Mouse (Mus musculus): ENCODE measurements around the gene 2810408A11Rik. TPM values are rescaled to one million over a fixed set of nuclear protein-coding genes. Genes with fewer than 3 reads are reported as not detected.

The 2810408A11Rik gene
- polyA plus RNA-seq, 1 experiment from 2014 or later: 14.7 TPM

Other genes with a start within 250 kb of the 2810408A11Rik start
- gene Sox15, start 245.7 kb downstream of the 2810408A11Rik start, polyA plus RNA-seq (2014; fragmentation: Nextera tagmentation; extraction: Ambion mirVana): not detected in 2 replicates
- 28.0 and 45.3 TPM in 2 replicates for gene Mpdu1, start 238.3 kb downstream of the 2810408A11Rik start, polyA plus RNA-seq (2014; fragmentation: Nextera tagmentation; extraction: Ambion mirVana)
- 8.2 and 8.7 TPM in 2 replicates for gene Cd68, start 234.8 kb downstream of the 2810408A11Rik start, polyA plus RNA-seq (2014; fragmentation: Nextera tagmentation; extraction: Ambion mirVana)
- 891 and 905 TPM in 2 replicates for gene Eif4a1, start 228.6 kb downstream of the 2810408A11Rik start, polyA plus RNA-seq (2014; fragmentation: Nextera tagmentation; extraction: Ambion mirVana)
- 85.8 and 101 TPM in 2 replicates for gene Senp3, start 218.9 kb downstream of the 2810408A11Rik start, polyA plus RNA-seq (2014; fragmentation: Nextera tagmentation; extraction: Ambion mirVana)
- gene Tnfsf13, start 215.2 kb downstream of the 2810408A11Rik start, polyA plus RNA-seq (2014; fragmentation: Nextera tagmentation; extraction: Ambion mirVana): not detected in 2 replicates
- gene Tnfsf12, start 205.1 kb downstream of the 2810408A11Rik start, polyA plus RNA-seq (2014; fragmentation: Nextera tagmentation; extraction: Ambion mirVana): 2.2 and 4.0 TPM in 2 replicates
- 0.61 and 1.1 TPM in 2 replicates for gene Tnfsfm13, start 204.9 kb downstream of the 2810408A11Rik start, polyA plus RNA-seq (2014; fragmentation: Nextera tagmentation; extraction: Ambion mirVana)
- gene Polr2a, start 142.3 kb downstream of the 2810408A11Rik start, polyA plus RNA-seq (2014; fragmentation: Nextera tagmentation; extraction: Ambion mirVana): 46.5 and 50.1 TPM in 2 replicates
- gene Slc35g3, start 139.0 kb downstream of the 2810408A11Rik start, polyA plus RNA-seq (2014; fragmentation: Nextera tagmentation; extraction: Ambion mirVana): 0.57 and 1.1 TPM in 2 replicates
- 1.3 and 1.7 TPM in 2 replicates for gene Zbtb4, start 135.1 kb downstream of the 2810408A11Rik start, polyA plus RNA-seq (2014; fragmentation: Nextera tagmentation; extraction: Ambion mirVana)
- 1.2 and 1.5 TPM in 2 replicates for gene Chrnb1, start 105.0 kb downstream of the 2810408A11Rik start, polyA plus RNA-seq (2014; fragmentation: Nextera tagmentation; extraction: Ambion mirVana)
- 2.2 and 2.8 TPM in 2 replicates for gene Fgf11, start 99.1 kb downstream of the 2810408A11Rik start, polyA plus RNA-seq (2014; fragmentation: Nextera tagmentation; extraction: Ambion mirVana)
- 0.83 and 0.93 TPM in 2 replicates for gene Tmem102, start 95.4 kb downstream of the 2810408A11Rik start, polyA plus RNA-seq (2014; fragmentation: Nextera tagmentation; extraction: Ambion mirVana)
- not detected in 2 replicates for gene Gm39566, start 85.7 kb downstream of the 2810408A11Rik start, polyA plus RNA-seq (2014; fragmentation: Nextera tagmentation; extraction: Ambion mirVana)
- not detected in 2 replicates for gene Spem2, start 82.5 kb downstream of the 2810408A11Rik start, polyA plus RNA-seq (2014; fragmentation: Nextera tagmentation; extraction: Ambion mirVana)
- gene Spem1, start 78.8 kb downstream of the 2810408A11Rik start, polyA plus RNA-seq (2014; fragmentation: Nextera tagmentation; extraction: Ambion mirVana): 0.17 and 0.38 TPM in 2 replicates
- 11.5 and 16.1 TPM in 2 replicates for gene Nlgn2, start 63.2 kb downstream of the 2810408A11Rik start, polyA plus RNA-seq (2014; fragmentation: Nextera tagmentation; extraction: Ambion mirVana)
- 268 and 276 TPM in 2 replicates for gene Tmem256, start 62.5 kb downstream of the 2810408A11Rik start, polyA plus RNA-seq (2014; fragmentation: Nextera tagmentation; extraction: Ambion mirVana)
- 62.2 and 62.6 TPM in 2 replicates for gene Plscr3, start 54.6 kb downstream of the 2810408A11Rik start, polyA plus RNA-seq (2014; fragmentation: Nextera tagmentation; extraction: Ambion mirVana)
- gene Tnk1, start 42.3 kb downstream of the 2810408A11Rik start, polyA plus RNA-seq (2014; fragmentation: Nextera tagmentation; extraction: Ambion mirVana): 0.52 TPM in 1 of 2 replicates, not detected in the other
- not detected in 2 replicates for gene Tmem95, start 23.0 kb downstream of the 2810408A11Rik start, polyA plus RNA-seq (2014; fragmentation: Nextera tagmentation; extraction: Ambion mirVana)
- gene Kctd11, start 19.6 kb downstream of the 2810408A11Rik start, polyA plus RNA-seq (2014; fragmentation: Nextera tagmentation; extraction: Ambion mirVana): 2.3 and 2.4 TPM in 2 replicates
- 0.45 and 1.4 TPM in 2 replicates for gene Acap1, start 5.4 kb downstream of the 2810408A11Rik start, polyA plus RNA-seq (2014; fragmentation: Nextera tagmentation; extraction: Ambion mirVana)
- gene Neurl4, start 85 bp upstream of the 2810408A11Rik start, polyA plus RNA-seq (2014; fragmentation: Nextera tagmentation; extraction: Ambion mirVana): 15.0 and 20.6 TPM in 2 replicates
- 84.3 and 89.0 TPM in 2 replicates for gene Gps2, start 12.9 kb upstream of the 2810408A11Rik start, polyA plus RNA-seq (2014; fragmentation: Nextera tagmentation; extraction: Ambion mirVana)
- gene Eif5a, start 21.0 kb upstream of the 2810408A11Rik start, polyA plus RNA-seq (2014; fragmentation: Nextera tagmentation; extraction: Ambion mirVana): 1,842 and 1,860 TPM in 2 replicates
- gene Ybx2, start 34.8 kb upstream of the 2810408A11Rik start, polyA plus RNA-seq (2014; fragmentation: Nextera tagmentation; extraction: Ambion mirVana): 3.1 and 4.8 TPM in 2 replicates
- gene Slc2a4, start 47.2 kb upstream of the 2810408A11Rik start, polyA plus RNA-seq (2014; fragmentation: Nextera tagmentation; extraction: Ambion mirVana): 7.9 and 9.6 TPM in 2 replicates
- 8.2 and 8.4 TPM in 2 replicates for gene Cldn7, start 63.8 kb upstream of the 2810408A11Rik start, polyA plus RNA-seq (2014; fragmentation: Nextera tagmentation; extraction: Ambion mirVana)
- 23.8 and 26.8 TPM in 2 replicates for gene Ctdnep1, start 80.2 kb upstream of the 2810408A11Rik start, polyA plus RNA-seq (2014; fragmentation: Nextera tagmentation; extraction: Ambion mirVana)
- 154 and 163 TPM in 2 replicates for gene Elp5, start 81.5 kb upstream of the 2810408A11Rik start, polyA plus RNA-seq (2014; fragmentation: Nextera tagmentation; extraction: Ambion mirVana)
- 621 and 643 TPM in 2 replicates for gene Gabarap, start 90.2 kb upstream of the 2810408A11Rik start, polyA plus RNA-seq (2014; fragmentation: Nextera tagmentation; extraction: Ambion mirVana)
- 56.7 and 57.5 TPM in 2 replicates for gene Phf23, start 94.8 kb upstream of the 2810408A11Rik start, polyA plus RNA-seq (2014; fragmentation: Nextera tagmentation; extraction: Ambion mirVana)
- gene Dvl2, start 99.6 kb upstream of the 2810408A11Rik start, polyA plus RNA-seq (2014; fragmentation: Nextera tagmentation; extraction: Ambion mirVana): 24.6 and 27.2 TPM in 2 replicates
- 45.1 and 52.1 TPM in 2 replicates for gene Acadvl, start 114.4 kb upstream of the 2810408A11Rik start, polyA plus RNA-seq (2014; fragmentation: Nextera tagmentation; extraction: Ambion mirVana)
- gene Dlg4, start 116.0 kb upstream of the 2810408A11Rik start, polyA plus RNA-seq (2014; fragmentation: Nextera tagmentation; extraction: Ambion mirVana): 13.2 and 18.7 TPM in 2 replicates
- gene Asgr1, start 153.1 kb upstream of the 2810408A11Rik start, polyA plus RNA-seq (2014; fragmentation: Nextera tagmentation; extraction: Ambion mirVana): 0.29 and 0.40 TPM in 2 replicates
- not detected in 2 replicates for gene Asgr2, start 191.7 kb upstream of the 2810408A11Rik start, polyA plus RNA-seq (2014; fragmentation: Nextera tagmentation; extraction: Ambion mirVana)
- 0.42 TPM in 1 of 2 replicates, not detected in the other for gene Mgl2, start 229.3 kb upstream of the 2810408A11Rik start, polyA plus RNA-seq (2014; fragmentation: Nextera tagmentation; extraction: Ambion mirVana)